Mouse (Mus musculus) gastrocnemius, postnatal 14 days (tissue): ENCODE data around the gene Plk5. TPM values are rescaled to one million over a fixed set of nuclear protein-coding genes. Genes with fewer than 3 reads are reported as not detected.
A peak's percentile ranks its signal among the peaks of the same experiment; 100 is the strongest.
"Not testable (repeated sequence)": the region's sequence is repeated elsewhere in the genome, so short reads cannot be mapped to it uniquely, and the experiment has no call there.

Experiments used
- DNase-seq: peaks from one replicate; pipeline ENCODE4 v3.0.0; 2021; ENCODE audit warnings: mixed read lengths
- intact Hi-C: fragments of 180-260 bp; cut with DNase I; formaldehyde crosslinking; loops from one replicate; pipeline ENCODE4 v1.15.1; 2025; ENCODE audit warnings: low total_unique reads
- total RNA-seq, 2 experiments: library from RNA; stranded (reverse); gene quantifications; 2 replicates each; pipeline ENCODE4 v1.2.3; 2021

Plk5 gene
- total RNA-seq, 2 experiments from 2014 or later, result 0.12 to 0.13 TPM

DNA sequence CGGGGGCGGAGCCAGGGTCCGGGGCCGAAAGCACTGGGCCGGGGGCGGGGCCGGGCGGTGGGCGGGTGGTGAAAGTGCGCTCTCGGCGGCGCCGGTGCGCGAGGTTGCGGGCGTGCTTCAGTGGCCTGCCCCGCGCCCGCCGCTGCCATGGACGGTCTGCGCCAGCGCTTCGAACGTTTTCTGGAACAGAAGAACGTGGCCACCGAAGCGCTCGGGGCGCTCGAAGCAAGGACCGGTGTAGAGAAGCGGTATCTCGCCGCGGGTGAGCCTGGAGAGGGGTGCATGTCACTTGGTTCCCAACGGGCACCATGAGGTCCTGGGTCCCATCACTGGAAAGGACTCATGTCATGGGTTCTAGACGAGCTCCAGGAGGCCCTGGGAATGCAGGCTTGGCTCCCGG is 26.2 kb upstream of the Plk5 start:
- intact Hi-C loops, result no loop called here
- DNase-seq, result no peak

DNA sequence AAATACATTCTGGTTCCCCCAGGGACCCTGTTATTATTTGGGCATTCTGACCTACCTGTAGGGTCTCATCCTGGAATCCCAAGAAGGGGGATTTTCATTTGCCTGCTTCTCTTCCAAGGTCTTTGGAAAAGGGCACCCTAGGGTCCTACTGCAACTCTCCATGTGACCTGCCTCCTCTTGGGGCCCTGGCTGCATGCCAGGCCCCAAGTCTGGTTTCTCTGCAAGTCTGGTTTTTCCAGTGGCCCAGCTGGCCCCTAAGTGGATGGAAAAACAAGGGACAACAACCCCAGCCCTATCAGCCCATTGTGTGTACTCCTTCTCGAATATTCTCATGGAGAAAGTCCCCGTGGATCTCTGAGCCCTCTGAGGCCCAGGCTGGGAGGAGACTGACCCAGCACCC is 25.4 kb upstream of the Plk5 start:
- intact Hi-C loops, result no loop called here
- DNase-seq, result no peak

DNA sequence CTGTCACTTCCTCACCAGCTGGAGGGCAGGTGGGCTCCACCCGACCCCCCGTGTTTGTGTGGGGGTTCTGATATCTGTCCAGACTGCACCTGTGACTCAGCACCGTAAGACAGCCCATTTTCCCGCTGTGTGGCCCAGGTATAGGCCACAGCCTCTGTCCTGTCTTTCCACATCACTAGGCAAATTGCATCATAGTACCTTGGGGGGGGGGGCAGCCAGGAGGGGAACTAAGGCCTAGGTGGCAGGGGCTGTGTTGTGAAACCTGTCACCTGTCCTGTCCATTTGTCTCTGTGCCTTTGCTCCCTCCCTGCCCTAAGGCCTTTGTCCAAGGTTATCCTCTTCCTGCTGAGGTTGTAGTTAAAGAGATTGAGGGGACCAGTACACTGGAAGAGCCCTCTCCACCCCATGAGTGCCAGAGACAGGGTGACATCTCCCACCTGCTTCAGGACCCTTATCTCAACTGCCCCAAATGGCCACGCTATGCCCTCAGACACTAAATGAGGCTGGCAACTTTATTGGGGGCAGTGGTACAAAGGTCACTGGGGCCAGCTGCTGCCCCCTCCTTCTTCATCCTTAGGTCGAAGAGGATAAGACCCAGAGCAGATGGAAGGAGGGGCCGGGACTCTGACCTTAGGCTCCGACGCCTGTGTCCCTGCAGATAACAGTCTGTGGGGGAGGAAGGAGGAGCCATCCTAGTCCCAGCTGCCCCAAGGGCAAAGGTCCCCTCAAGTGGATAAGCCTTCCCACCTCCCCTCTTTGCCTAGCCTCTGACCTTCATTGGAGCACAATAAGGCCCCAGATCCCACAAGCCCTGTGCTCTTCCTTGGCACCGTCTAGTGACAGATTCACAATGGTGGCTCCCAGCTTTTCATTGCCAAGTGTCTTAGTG is 24.4 kb upstream of the Plk5 start:
- no peak for DNase-seq
- intact Hi-C loops, result no loop called here

DNA sequence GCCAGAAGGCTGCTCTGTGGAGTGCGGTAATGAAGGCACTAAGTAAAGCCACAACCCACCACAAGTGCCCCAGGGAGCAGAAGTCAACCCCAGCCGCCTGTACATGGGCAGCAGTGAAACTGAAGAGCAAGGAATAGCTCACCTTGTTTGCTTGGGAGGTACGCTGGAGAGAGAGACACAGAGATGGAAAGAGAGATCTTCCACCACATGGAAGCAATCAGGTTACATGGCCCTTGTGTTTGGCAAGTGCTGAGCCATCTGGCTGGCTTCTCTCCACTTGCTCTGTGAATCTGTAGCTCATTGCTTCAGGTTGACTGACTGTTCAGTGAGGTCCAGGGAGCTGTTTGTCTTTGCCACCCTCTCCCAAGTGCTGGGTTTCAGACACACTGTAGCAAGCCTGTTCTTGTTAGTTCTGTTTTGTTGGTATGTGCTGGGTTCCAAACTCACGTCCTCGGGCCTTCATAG is 23.7 kb upstream of the Plk5 start:
- DNase-seq, result no peak
- intact Hi-C loops, result no loop called here

DNA sequence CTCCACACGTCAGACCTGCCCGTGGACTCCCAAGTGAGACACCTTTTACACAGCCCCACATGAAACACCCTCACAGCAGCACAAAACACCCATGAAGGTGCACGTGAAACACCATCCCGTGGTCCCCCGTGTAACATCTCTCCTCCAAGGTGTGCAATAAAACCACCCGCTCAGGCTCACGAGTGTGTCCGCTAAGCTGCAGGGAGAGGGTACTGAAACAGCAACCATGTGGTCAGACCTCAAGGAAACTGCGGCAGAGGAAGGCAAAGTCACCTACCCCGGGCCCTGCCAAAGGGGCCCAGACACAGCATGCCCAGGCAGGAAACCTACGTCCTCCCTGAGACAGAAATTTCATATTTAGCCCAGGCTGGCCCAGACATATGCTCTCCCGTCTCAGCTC is 20.0 kb upstream of the Plk5 start:
- DNase-seq, result no peak
- intact Hi-C loops, result no loop called here

DNA sequence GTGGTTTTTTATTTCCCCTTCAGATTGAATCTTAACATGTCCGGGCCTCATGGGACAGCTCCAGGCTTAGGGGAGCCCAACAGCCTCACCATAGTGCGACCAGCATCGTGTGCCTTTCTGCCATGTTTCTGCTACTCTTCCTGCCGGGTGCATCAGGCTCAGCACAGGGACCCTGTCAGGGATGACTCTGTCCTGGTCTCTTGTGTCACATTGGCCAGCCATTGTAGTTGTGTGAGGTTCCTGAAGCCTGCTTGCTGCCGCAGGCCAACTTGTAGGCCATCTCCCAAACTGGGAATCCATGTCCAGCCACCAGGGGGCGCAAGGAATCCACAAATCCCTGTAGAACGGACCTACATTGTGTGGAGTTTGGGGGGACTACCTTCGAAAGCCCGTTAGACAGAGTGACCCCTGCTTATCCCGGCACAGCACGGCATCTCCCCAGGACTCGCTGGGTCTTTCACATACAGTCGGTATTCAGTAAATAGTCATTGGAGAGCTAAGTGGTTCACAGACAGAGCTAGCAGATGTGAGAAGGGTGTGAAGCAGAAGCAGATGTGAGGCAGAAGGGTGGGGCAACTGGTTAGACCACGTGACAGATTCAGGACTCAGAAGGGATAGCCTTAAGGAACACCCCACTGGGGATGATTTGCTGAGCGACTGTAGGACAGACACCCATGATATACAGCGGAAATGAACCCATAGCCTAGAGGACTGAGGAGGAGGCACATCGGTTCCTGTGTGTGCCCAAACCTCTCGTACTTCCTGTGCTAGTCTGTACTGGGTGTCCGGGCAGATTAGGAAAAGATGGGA is 16.1 kb upstream of the Plk5 start:
- intact Hi-C loops, result no loop called here
- DNase-seq, result peak; percentile 85

DNA sequence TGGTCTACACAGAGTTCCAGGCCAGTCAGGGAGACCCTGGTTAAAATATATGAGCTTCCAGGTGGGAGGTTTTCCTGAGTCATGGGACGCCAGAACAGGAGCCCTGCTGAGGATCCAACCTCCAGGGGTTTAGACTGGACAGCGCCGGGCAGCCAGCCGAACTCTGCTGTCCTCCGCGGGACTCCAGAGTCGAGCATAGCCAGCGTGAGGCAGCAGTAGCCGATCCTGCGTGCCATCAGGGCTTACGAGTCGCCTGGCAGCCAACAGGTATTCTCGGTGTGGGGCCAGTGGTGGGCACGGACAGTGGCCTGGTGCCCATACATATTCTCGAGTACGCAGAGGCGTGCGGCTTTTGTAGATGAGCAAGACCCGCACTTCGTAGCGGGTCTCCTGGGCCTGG is 15.2 kb upstream of the Plk5 start:
- DNase-seq, result no peak
- intact Hi-C loops, result no loop called here

DNA sequence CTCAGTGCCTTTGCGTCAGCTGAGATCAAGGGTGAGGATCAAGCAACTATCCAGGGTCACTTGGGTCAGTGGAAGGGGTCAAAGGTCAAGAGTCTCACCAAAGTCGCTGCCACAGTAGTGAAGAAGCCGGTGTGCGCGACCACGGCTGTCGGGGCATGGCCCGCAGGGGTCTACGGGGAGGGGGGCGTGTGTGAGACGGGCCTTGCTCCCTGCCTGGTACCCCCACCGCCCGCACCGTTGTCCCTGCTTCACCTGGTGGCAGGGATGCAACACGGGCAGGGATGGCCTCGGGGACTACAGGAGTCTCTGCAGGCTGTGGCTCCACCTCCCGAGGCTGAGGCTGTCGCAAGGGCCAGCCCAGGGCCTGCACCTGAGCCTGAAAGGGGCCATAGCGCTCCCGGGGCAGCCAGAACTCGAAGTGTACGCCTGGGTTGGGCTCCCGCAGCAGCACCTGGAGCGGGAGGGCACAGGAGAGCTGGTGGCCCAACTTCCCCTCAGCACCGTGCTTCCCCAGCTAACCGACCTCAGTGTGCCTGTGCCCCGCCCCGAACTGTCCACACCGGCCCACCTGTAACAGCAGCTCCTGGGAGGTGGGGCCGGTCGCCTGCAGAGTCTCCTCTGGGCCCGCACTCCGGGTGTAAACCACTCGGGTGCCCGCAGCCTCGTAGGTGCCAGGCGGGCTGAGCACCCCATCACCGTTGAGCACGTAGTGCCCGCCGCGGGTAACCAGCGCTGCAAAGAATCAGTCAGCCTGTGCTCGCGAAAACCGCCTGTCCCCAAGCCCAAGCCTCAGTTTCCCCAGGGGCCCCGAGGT is 14.6 kb upstream of the Plk5 start:
- intact Hi-C loops, result no loop called here

DNA sequence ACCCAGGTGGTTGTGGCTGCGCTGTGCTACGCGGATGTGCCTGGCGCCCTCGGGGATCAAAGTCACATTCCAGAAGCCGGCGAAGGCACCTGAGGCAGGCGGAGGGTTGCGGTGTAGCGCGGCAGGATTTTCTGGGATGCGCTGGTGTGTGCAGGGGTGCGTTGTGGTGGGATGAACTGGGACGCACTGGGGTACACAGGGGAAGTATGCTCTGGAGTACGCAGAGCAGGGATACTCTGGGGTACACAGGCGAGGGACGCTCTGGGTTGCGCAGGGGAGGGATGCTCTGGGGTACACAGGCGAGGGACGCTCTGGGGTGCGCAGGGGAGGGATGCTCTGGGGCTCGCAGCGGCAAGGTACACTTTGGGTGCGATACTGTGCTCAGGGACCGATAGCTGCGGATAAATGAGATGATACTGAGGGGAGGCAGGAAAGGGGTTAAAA is 13.9 kb upstream of the Plk5 start:
- intact Hi-C loops, result no loop called here
- no peak for DNase-seq

More for the DNA sequence above, 14.6 kb upstream of the Plk5 start:
- peak; percentile 11 for DNase-seq

DNA sequence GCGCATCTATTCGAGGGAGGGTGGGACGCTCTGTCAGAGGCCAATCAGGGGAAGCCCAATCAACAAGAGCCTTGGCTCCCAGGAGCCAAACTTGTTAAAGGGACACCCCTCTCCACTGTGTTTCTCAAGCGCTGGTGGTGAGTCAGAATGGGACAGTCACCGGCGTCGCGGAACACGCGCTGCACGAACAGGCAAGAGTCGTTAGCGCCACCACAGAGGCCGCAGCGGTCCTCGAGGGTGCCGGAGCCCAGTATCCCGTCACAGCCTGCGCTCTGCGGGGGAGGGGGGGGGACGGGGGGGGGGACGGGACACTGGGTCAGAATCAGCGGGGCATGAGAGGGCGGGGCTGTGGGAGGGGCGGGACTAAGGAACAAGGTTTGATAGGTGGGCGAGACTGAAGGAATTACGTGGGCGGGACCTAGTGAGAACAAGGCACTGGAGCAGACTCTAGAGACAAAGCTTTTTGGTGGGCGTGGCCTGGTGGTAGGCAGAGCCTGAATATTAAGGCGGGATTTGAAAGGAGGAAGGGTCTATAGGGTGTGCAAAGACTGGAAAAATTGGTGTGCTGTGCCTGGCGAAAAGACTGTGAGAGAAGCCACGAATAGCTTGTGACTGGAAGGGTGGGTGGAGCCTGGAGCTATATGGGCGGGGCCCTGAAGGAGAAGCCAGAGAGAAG is 13.4 kb upstream of the Plk5 start:
- DNase-seq, result peak; percentile 42
- intact Hi-C loops, result no loop called here

DNA sequence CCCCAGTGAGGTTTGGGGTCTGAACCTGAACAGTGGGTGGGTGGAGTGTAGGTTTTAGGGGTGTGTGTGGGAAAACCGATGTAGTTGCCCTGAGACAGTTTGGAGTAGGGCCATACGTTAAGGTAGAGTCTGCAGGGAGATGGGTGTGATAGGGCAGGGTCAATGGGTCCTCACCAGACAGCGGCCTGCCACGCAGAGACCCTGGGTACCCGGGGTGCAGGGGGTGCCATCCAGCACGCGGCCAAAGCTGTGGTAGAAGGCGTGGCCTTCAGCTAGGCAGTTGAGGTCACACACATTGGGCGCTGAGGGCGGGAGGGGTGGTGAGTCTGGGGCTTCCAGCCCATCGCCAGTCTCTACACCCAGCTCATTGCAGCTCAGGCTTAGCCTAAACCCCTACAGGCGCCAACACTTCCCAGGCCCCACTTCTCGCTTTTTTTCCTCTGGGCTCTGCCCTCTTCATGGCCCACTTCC is 12.8 kb upstream of the Plk5 start:
- intact Hi-C loops, result no loop called here
- DNase-seq, result peak; percentile 5

DNA sequence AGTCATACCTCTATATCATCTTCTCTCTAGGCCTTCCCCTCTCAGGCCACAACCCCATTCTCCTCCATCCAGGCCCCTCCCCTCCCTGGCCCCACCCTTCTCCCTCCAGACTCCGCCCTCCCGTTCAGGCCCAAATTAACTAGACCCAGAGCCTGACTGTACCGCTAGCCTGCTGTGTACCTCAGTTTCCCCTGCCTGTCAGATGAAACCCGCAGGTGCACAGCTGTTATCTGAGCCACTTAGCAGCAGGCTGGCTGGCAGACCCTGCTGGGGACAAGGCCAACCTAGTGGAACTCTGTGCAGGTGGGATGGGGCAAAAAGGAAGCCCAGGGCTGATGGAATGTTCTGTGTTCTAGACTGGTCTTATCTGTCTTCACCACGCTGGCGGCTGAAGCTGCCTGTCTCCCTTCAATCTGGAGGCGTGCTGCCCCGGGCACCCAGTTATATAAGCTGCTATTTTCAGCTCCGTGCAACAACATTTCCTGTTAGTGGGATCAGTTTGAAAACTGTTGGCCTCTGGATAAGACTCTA is 12.1 kb upstream of the Plk5 start:
- DNase-seq, result peak; percentile 15
- intact Hi-C loops, result no loop called here

DNA sequence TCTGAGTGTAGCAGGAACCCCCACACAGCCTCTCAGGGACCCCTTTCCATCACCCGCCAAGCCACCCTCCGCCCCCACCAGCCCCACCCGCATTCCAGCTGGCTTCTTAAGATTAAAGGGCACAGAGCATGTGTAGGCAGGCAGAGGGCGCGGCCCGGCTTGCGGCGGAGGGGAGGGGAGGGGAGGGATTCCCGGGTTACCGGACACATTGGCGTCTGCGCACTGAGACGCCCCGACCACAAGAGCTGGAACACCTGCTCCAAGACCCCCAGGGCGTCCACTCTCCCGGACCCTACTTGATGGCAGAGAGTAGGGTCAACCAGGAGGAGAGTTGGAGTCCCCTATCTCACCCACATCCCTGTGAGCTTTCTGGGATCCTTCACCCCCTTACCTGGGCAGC is 11.1 kb upstream of the Plk5 start:
- DNase-seq, result peak; percentile 13
- intact Hi-C loops, result no loop called here

DNA sequence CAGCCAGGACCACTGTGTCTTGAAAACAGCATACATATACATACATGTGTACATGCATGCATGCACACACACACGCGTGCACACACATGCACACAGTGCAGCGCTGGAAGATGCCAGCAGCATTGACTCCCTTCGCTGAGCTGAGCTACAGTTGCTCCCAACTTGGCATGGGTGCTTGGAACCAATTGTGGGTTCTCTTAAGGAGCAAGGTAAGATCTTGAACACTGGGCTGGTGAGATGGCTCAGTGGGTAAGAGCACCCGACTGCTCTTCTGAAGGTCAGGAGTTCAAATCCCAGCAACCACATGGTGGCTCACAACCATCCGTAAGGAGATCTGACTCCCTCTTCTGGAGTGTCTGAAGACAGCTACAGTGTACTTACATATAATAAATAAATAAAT is 10.3 kb upstream of the Plk5 start:
- not testable (repeated sequence) for DNase-seq
- intact Hi-C loops, result loop anchor here (2.0 kb wide), 1 partner anchor 29 kb away; no protein-coding TSS in a partner anchor

DNA sequence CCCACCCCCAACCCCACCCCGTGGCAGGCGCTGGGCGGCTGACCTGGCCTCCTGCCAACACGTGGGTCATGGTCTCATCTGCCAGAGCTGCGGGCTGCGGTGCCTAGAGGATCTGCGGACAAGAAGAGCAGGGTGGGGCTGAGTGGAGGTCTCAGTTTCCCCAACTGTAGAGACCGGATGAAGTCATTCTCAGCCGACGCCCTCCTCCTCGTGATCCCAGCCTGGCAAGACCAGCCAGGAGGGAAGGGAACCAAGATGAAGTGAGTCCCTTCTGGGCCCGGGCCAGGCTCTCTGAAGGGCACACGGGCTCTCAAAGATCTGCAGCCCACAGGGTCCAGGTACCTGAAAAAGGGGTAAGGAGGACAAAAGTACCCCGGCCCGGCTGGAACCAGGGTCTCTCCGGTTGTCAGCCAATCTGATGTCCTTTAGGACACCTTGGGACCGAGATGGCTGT is 8.7 kb upstream of the Plk5 start:
- intact Hi-C loops, result loop anchor here (2.0 kb wide), 1 partner anchor 27 kb away; no protein-coding TSS in a partner anchor
- DNase-seq, result peak; percentile 44

DNA sequence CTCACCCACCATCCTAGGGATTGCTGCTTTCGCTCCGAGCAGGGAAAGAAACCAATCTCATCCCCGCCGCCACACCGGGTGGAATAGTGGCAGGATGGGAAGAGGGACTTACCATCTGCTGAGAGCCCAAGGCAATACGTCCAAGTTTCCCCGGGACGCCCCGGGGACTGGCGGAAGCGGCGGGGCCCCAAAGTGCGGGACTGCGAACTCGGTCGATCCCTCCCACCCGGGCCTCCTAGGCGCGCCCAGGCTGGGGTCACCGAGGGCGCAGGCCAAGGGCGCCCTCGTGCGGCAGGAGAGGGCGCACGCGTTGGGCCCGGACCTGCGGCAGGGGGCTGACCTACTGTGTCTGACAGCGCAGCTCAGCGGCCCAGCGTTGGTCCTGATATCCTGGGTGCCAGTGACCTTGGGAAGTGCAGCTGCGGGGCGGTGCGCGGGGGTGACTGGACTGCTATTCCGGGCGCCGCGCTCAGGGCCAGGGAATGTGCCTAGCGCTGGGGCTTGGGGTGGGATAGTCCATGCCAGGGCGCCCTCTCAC is 7.9 kb upstream of the Plk5 start, which contains the start of gene Adamtsl5:
Adamtsl5 (minus strand) TSS at position 169 of the 538 bp plus-strand sequence.
- intact Hi-C loops, result no loop called here
- DNase-seq, result peak; percentile 80

DNA sequence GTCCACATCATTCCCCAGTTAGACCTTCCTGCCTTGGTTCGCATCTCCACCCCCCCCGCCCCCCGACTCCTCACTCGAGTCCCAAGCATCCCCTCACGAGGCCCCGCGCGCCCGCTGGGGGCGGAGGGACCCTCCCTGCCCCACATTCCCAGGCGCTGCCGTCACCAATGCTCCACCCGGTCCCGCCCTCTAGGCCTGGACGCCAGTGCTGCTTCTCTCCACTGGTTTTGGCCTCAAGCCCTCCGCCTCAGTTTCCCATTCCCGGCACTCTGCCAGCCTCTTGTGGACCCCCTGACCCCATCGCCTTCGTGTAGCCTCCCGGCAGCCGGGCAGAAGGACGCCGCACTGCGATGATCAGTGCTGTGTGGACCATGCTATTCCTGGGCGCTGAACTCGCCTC is 7.3 kb upstream of the Plk5 start:
- intact Hi-C loops, result no loop called here

DNA sequence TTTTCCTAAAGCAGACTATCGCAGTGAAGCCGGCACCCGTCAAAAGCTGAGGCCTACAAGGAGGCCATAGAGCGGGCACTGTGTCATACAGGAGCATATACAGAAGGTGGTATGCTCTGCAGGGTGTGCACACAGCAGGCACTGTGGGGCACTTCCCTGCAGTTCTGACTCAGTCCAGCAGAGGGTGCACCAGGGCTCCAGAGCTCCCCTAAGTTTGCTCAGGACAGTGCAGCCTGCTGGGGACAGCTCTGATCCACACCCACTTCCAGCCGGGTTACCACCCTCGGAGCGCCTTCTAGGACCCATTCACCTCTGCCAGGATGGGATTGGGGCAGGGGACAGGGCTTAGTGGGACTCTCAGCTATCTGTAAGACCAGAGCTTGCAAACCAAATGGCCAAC is 6.0 kb upstream of the Plk5 start:
- intact Hi-C loops, result loop anchor here (5.0 kb wide), 1 partner anchor 53 kb away; the partner anchor contains the start of gene Apc2

More for the DNA sequence above, 7.3 kb upstream of the Plk5 start:
- DNase-seq, result peak; percentile 61

More for the DNA sequence above, 6.0 kb upstream of the Plk5 start:
- peak; percentile 86 for DNase-seq
